In the genomic region with DNA sequence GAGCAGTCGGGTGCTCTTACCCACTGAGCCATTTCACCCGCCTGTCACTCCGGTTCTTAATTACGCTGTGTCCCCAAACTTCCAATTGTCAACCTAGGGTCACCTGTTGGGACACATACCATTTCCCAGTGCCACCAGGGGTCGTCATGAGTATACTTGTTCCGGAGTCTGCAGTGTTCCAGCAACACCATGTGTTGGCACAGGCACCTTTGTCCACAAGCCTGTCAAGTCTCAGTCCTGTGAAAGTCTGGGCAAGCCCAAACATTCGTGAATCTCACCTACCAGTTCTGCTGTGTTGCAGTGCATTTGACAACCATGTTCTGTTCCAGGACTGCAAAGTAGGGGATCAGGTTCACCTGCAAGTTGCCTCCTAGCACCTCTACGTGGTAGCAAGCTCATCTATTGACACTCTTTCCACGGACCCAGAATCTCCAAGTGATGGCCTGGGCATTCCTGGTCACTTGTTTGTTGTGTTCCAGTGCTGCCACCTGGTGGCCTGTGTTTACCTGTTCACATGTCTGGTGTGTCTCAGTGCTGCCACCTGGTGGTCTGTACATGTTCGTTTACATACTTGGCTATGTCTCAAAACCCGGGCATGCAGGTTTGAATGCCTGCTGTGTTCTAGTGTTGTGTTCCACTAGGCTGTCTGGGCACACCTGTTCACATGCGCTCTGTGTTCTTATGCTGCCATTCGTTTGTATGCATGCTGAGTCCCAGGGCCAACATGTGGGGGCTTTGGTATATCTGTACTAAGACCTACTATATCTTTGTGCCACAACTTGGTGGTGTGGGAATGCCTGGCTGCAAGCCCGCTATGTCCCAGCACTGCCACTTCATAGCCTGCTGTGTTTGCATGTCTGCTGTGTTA, we compare ENCODE assay signal across 8 mouse cellular contexts. TPM values are rescaled to one million over a fixed set of nuclear protein-coding genes. Genes with fewer than 3 reads are reported as not detected.
DNase-seq lines count a peak whose midpoint lies in the region; ATAC-seq and TF ChIP-seq lines count a peak whose summit lies in the region.

No protein-coding gene starts in this region.

- ATAC-seq in erythroid progenitor cell, adult 5-6 weeks (replicated peaks; ENCODE audit: low FRiP score, poor library complexity, severe bottlenecking), result peak; percentile 84
- peak; percentile 63; the same call in 1 of the 2 replicates for ATAC-seq in heart, embryonic 12.5 days (ENCODE audit: insufficient number of reproducible peaks, low FRiP score)
- ATAC-seq in kidney, embryonic 16.5 days (ENCODE audit: low FRiP score, low TSS enrichment), result peak; percentile 73

- no peak overlapping the region for H3K4me3 ChIP-seq in heart, embryonic 12.5 days
- no peak overlapping the region for H3K4me3 ChIP-seq in kidney, embryonic 16.5 days (ENCODE audit: low read length)
- no peak overlapping the region for H3K4me3 ChIP-seq in liver, adult 2 months (ENCODE audit: insufficient read depth, low read depth, low read length)

- no peaks in the 10 kb centered on the region for H3K27me3 ChIP-seq in heart, embryonic 12.5 days (replicated peaks)
- no peaks in the 10 kb centered on the region for H3K27me3 ChIP-seq in kidney, embryonic 16.5 days (ENCODE audit: insufficient read depth, low read length)
- H3K27me3 ChIP-seq in liver, adult 2 months (ENCODE audit: control insufficient read depth, insufficient read depth, low read length), result no peaks in the 10 kb centered on the region
- no peaks in the 10 kb centered on the region for H3K27me3 ChIP-seq in splenic B cell, adult 2 months (ENCODE audit: control insufficient read depth, insufficient read depth, low read length, poor library complexity, severe bottlenecking)

- 38% methylated on average over 14 of the region's 14 CpGs for WGBS in heart, embryonic 12.5 days
- WGBS in kidney, embryonic 16.5 days, result 37% methylated on average over 14 of the region's 14 CpGs
- 37% methylated on average over 14 of the region's 14 CpGs for WGBS in liver, adult 2 months

- H3K9me3 ChIP-seq in heart, embryonic 12.5 days (replicated peaks), result no peaks in the 10 kb centered on the region
- no peaks in the 10 kb centered on the region for H3K9me3 ChIP-seq in kidney, embryonic 16.5 days (ENCODE audit: low read length)

- peaks cover 10% of the 10 kb centered on the region; the same call in 1 of the 2 replicates for H3K4me1 ChIP-seq in heart, embryonic 12.5 days (replicated peaks)
- H3K4me1 ChIP-seq in kidney, embryonic 16.5 days (ENCODE audit: insufficient read depth, low read length), result peaks cover 14% of the 10 kb centered on the region
- peaks cover 2% of the 10 kb centered on the region; the same call in 1 of the 2 replicates for H3K4me1 ChIP-seq in liver, adult 2 months (ENCODE audit: control insufficient read depth, insufficient read depth, low read length)

- TF ChIP-seq POLR2A in brain, embryonic 14.5 days (IDR thresholded peaks at IDR 0.05; ENCODE audit: borderline replicate concordance, extremely low read depth, insufficient read depth, insufficient read length, poor library complexity, severe bottlenecking), result no peak
- TF ChIP-seq POLR2A in liver, adult 2 months (IDR thresholded peaks at IDR 0.05; ENCODE audit: extremely low read depth, insufficient read depth, low read length), result no peak

- H3K9ac ChIP-seq in heart, embryonic 12.5 days, result no peak overlapping the region
- peak overlapping the region; percentile 52; the same call in 1 of the 2 replicates for H3K9ac ChIP-seq in kidney, embryonic 16.5 days (replicated peaks; ENCODE audit: low read length)
- no peak overlapping the region for H3K9ac ChIP-seq in liver, adult 2 months (ENCODE audit: low read depth, low read length)

- TF ChIP-seq CTCF in brain, embryonic 14.5 days (IDR thresholded peaks at IDR 0.05; ENCODE audit: borderline replicate concordance, extremely low read depth, insufficient read depth, insufficient read length), result peak; percentile 100
- TF ChIP-seq CTCF in liver, adult 2 months (IDR thresholded peaks at IDR 0.05; ENCODE audit: low read depth, low read length), result peak; percentile 98

- no peaks in the 10 kb centered on the region; the same call in 1 of the 2 replicates for H3K36me3 ChIP-seq in heart, embryonic 12.5 days
- H3K36me3 ChIP-seq in kidney, embryonic 16.5 days (ENCODE audit: insufficient read depth, low read length), result no peaks in the 10 kb centered on the region
- no peaks in the 10 kb centered on the region for H3K36me3 ChIP-seq in liver, adult 2 months (ENCODE audit: control insufficient read depth, insufficient read depth, low read length)
- no peaks in the 10 kb centered on the region for H3K36me3 ChIP-seq in splenic B cell, adult 2 months (ENCODE audit: control insufficient read depth, insufficient read depth, low read length, poor library complexity, severe bottlenecking)

- peak overlapping the region; percentile 53 for H3K4me2 ChIP-seq in heart, embryonic 12.5 days
- H3K4me2 ChIP-seq in kidney, embryonic 16.5 days (replicated peaks; ENCODE audit: low read depth, low read length), result no peak overlapping the region; the same call in 1 of the 2 replicates

- H3K79me2 ChIP-seq in liver, adult 2 months (ENCODE audit: control insufficient read depth, insufficient read depth, low read length), result no peaks in the 10 kb centered on the region

- no peak overlapping the region for H3K27ac ChIP-seq in heart, embryonic 12.5 days (ENCODE audit: poor library complexity, severe bottlenecking)
- H3K27ac ChIP-seq in kidney, embryonic 16.5 days (ENCODE audit: low read length), result no peak overlapping the region
- no peak overlapping the region for H3K27ac ChIP-seq in liver, adult 2 months (replicated peaks; ENCODE audit: insufficient read depth, low read depth, low read length)

- peak; percentile 91 for DNase-seq in CD4-positive helper T cell, adult 2 months (ENCODE audit: low read depth, low spot score)
- peak; percentile 100 for DNase-seq in brain, embryonic 14.5 days (ENCODE audit: low read depth)
- peak; percentile 98 for DNase-seq in liver, adult 2 months (ENCODE audit: extremely low read depth, low read depth, low spot score)
- DNase-seq in naive thymus-derived CD4-positive, alpha-beta T cell, adult 2 months (ENCODE audit: low read depth), result peak; percentile 98
- peak; percentile 99 for DNase-seq in splenic B cell, adult 2 months (ENCODE audit: low read depth, low spot score)

RNA-seq across cellular contexts. Expression of a gene that starts 19.0 kb away (rescaled TPM):
- polyA plus RNA-seq in brain, embryonic 14.5 days (2012; rRNA removed), result 292 and 358 TPM in 2 replicates
- total RNA-seq in erythroid progenitor cell, adult 5-6 weeks (2015; ENCODE audit: low replicate concordance), result 0.36 and 4.2 TPM in 2 replicates
- 0.77 and 2.7 TPM in 2 replicates for total RNA-seq in erythroid progenitor cell, adult 5-6 weeks (2017; ENCODE audit: low replicate concordance)
- 33.8 and 34.3 TPM in 2 replicates for polyA plus RNA-seq in heart, embryonic 12.5 days (2016; fragmentation: Nextera tagmentation; extraction: Ambion mirVana)
- 41.4 and 46.2 TPM in 2 replicates for polyA plus RNA-seq in kidney, embryonic 16.5 days (2015; fragmentation: Nextera tagmentation; extraction: Ambion mirVana)
- total RNA-seq in liver, adult 2 months (2014; rRNA removed), result 8.7 and 9.3 TPM in 2 replicates
- polyA plus RNA-seq in liver, adult 2 months (2012; rRNA removed), result 2.9 and 3.1 TPM in 2 replicates
